Mouse (Mus musculus) adrenal gland, postnatal 0 days (tissue): ENCODE data around the gene Psg18. TPM values are rescaled to one million over a fixed set of nuclear protein-coding genes. Genes with fewer than 3 reads are reported as not detected.

Source experiments
- polyA plus RNA-seq: library from polyadenylated mRNA; unstranded; fragments of >200 nt; fragmentation: Nextera tagmentation; extraction: Ambion mirVana; gene quantifications from 2 replicates; pipeline ENCODE4 v1.2.1, GENCODE M21; 2015

Psg18 gene
- not detected in 2 replicates for polyA plus RNA-seq

GRCm38 (mm10) chr7:18354909-18355308 is at the start of gene Psg18:
Psg18 (minus strand) TSS chr7:18355009.

Other genes starting within 250 kb of the Psg18 start
- gene Igfl3, start 178.5 kb downstream of the Psg18 start, polyA plus RNA-seq: not detected in 2 replicates
- gene Mill1, start 109.7 kb downstream of the Psg18 start, polyA plus RNA-seq: not detected in 2 replicates
- gene Psg28, start 77.0 kb upstream of the Psg18 start, polyA plus RNA-seq: not detected in 2 replicates
- not detected in 2 replicates for gene Psg26, start 129.2 kb upstream of the Psg18 start, polyA plus RNA-seq
- not detected in 2 replicates for gene Psg25, start 177.3 kb upstream of the Psg18 start, polyA plus RNA-seq
- gene Psg27, start 212.3 kb upstream of the Psg18 start, polyA plus RNA-seq: not detected in 2 replicates